Mouse (Mus musculus) liver, postnatal 0 days (tissue): ENCODE results near the gene Themis3. TPM values are rescaled to one million over a fixed set of nuclear protein-coding genes. Genes with fewer than 3 reads are reported as not detected.

ENCODE experiments used
- ATAC-seq: fragments of 200-750 bp; cut with Nextera tagmentation; 2 replicates; pipeline ENCODE4 v1.8.0; 2017; ENCODE audit warnings: mild to moderate bottlenecking, moderate library complexity
- DNase-seq: peaks from one replicate; pipeline ENCODE4 v3.0.0-alpha.2; 2016
- H3K27ac ChIP-seq: fragments of 300-500 bp; sonication (generic); 2 replicates; pipeline ENCODE4 v1.5.1; 2014; ENCODE audit warnings: antibody characterized with exemption, moderate library complexity, mild to moderate bottlenecking, low read depth
- H3K27me3 ChIP-seq: fragments of 300-500 bp; sonication (generic); 2 replicates; pipeline ENCODE4 v1.6.1; 2014; ENCODE audit warnings: low read length, control low read depth, mixed read lengths; ENCODE audit not compliant: insufficient read depth
- H3K36me3 ChIP-seq: fragments of 300-500 bp; sonication (generic); replicated peaks from 2 replicates; pipeline ENCODE4 v1.6.1; 2014; ENCODE audit warnings: mild to moderate bottlenecking, control low read depth, low read length, moderate library complexity, mixed read lengths; ENCODE audit not compliant: insufficient read depth
- H3K4me1 ChIP-seq: fragments of 300-500 bp; sonication (generic); 2 replicates; pipeline ENCODE4 v1.6.1; 2014; ENCODE audit warnings: antibody characterized with exemption, mild to moderate bottlenecking, control low read depth; ENCODE audit not compliant: insufficient read depth
- H3K4me2 ChIP-seq: fragments of 300-500 bp; sonication (generic); 2 replicates; pipeline ENCODE4 v1.6.1; 2014; ENCODE audit warnings: low read depth, mild to moderate bottlenecking, low read length, moderate library complexity, mixed read lengths
- H3K4me3 ChIP-seq: fragments of 300-500 bp; sonication (generic); 2 replicates; pipeline ENCODE4 v1.5.1; 2014; ENCODE audit warnings: low read depth, low read length
- H3K9ac ChIP-seq: fragments of 300-500 bp; sonication (generic); replicated peaks from 2 replicates; pipeline ENCODE4 v1.6.1; 2014; ENCODE audit warnings: mild to moderate bottlenecking, moderate library complexity
- H3K9me3 ChIP-seq: fragments of 300-500 bp; sonication (generic); 2 replicates; pipeline ENCODE4 v1.6.1; 2016; ENCODE audit warnings: mild to moderate bottlenecking, control low read depth, low read length, mixed read lengths
- CTCF ChIP-seq: sonication (generic); IDR thresholded peaks from 2 replicates; pipeline ENCODE4 v1.5.1; 2016; ENCODE audit warnings: antibody characterized with exemption, low read depth
- EP300 ChIP-seq: IDR thresholded peaks from 2 replicates; pipeline ENCODE4 v1.6.1; 2016; ENCODE audit warnings: antibody characterized with exemption, low read depth, mild to moderate bottlenecking
- WGBS: fragments of 180-500 bp; shearing (Covaris S2); extraction: QIAGEN DNeasy Blood & Tissue Kit; methylation state at CpG from one replicate; pipeline ENCODE4 v1.1.7; 2014; ENCODE audit not compliant: insufficient replicate concordance; 5-methylcytosine and 5-hydroxymethylcytosine counted together
- polyA plus RNA-seq: library from polyadenylated mRNA; unstranded; fragments of >200 nt; fragmentation: Nextera tagmentation; extraction: Ambion mirVana; gene quantifications from 2 replicates; pipeline ENCODE4 v1.2.1, GENCODE M21; 2015

Gene Themis3
- polyA plus RNA-seq, 1 experiment from 2014 or later, result 0.04 TPM

DNA sequence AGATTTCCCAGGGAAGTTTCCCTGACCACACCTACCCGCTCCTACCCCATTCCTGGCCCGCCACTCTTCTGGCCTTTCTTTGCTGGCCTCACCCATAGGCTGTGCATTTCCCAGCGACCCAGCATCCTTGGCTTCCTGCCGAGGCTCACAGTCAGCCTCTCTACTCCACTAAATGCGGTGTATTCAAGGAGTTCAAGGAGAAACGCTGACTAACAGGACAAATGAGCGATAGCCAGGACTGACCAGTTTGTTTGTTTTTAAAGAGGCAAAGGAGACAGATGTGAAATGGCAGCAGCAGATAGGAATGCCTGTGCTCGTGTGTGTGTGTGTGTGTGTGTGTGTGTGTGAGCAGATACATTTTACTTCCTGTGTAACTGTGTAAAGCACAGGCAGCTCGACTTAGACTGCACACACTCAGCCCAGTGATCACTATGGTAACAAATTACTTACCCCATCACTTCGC lies 84.2 kb downstream of the Themis3 start:
- no peak for TF ChIP-seq EP300
- no peak for TF ChIP-seq CTCF
- DNase-seq, result peak; percentile 31
- H3K9ac ChIP-seq, result no peak overlapping the region
- H3K4me1 ChIP-seq, result no peaks in the 10 kb centered on the region; the same call in 1 of the 2 replicates
- no peak overlapping the region for H3K4me2 ChIP-seq
- no peak overlapping the region for H3K27ac ChIP-seq
- H3K27me3 ChIP-seq, result no peaks in the 10 kb centered on the region
- ATAC-seq, result peak; percentile 48
- no peak overlapping the region for H3K4me3 ChIP-seq
- H3K9me3 ChIP-seq, result no peaks in the 10 kb centered on the region
- WGBS, result 45% methylated on average over 10 of the region's 10 CpGs
- H3K36me3 ChIP-seq, result peaks cover 9% of the 10 kb centered on the region; the same call in 1 of the 2 replicates

DNA sequence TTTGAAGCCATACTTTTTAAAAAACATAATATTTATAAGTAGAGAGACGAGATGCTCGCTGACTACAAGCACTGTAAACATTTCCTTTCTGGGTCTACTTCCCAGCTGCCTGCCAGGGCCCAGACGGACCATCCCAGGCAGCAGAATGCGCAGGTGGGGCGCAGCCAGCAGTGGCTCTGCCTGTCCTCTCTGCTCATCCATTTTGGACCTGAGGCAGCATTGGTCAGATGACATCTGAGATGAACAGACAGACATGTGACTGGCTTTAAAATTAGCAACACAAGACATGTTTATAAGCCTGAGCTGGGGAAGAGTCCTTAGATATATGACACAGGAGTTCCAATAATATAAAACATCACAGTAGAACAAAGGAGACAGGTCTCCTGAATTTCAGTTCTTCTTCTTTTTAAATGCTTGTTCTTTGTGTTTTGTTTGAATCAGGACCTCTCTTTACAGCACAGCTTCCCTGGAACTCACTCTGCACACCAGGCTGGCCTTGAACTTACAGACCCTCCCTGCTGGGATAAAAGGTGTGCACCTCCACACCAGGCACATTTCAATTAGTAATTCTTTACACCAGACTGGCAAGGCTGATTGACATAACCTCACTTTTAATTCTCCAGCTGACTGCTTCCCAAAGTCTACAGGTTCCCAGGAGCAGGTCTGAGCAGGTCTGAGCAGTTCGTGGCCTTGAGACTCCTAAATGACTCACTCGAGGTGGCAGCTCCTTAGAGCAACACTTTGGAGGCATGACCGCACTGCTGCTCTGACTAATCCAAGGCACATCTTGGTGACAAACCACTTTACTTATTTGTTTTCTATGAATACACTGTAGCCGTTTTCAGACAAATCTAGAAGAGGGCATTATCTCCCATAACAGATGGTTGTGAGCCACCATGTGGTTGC lies 87.1 kb downstream of the Themis3 start:
- no peak for TF ChIP-seq EP300
- TF ChIP-seq CTCF, result no peak
- Histone ChIP-seq H3K27me3 (no peaks in the 10 kb centered on the region), H3K9ac (no peak overlapping the region), H3K4me2 (no peak overlapping the region), H3K27ac (no peak overlapping the region), H3K9me3 (no peaks in the 10 kb centered on the region), H3K36me3 (peaks cover 16% of the 10 kb centered on the region; the same call in 1 of the 2 replicates), H3K4me1 (no peaks in the 10 kb centered on the region; the same call in 1 of the 2 replicates), H3K4me3 (no peak overlapping the region)
- DNase-seq (no peak), ATAC-seq (no peak)
- 81% methylated on average over 9 of the region's 9 CpGs for WGBS

- no peak for ATAC-seq
- Histone ChIP-seq H3K4me3 (no peak overlapping the region), H3K9ac (no peak overlapping the region), H3K27me3 (no peaks in the 10 kb centered on the region), H3K9me3 (no peaks in the 10 kb centered on the region), H3K4me1 (no peaks in the 10 kb centered on the region; the same call in 1 of the 2 replicates), H3K4me2 (no peak overlapping the region), H3K36me3 (peaks cover 18% of the 10 kb centered on the region; the same call in 1 of the 2 replicates), H3K27ac (no peak overlapping the region)
- DNase-seq, result no peak
- TF ChIP-seq CTCF, result no peak
- no peak for TF ChIP-seq EP300
- 87% methylated on average over 8 of the region's 8 CpGs for WGBS
Observed at GRCm38 (mm10) chr17:66504964-66505363, 89.5 kb downstream of the Themis3 start.

Other genes with a start within 250 kb of the Themis3 start
- gene Mtcl1, start 144.9 kb downstream of the Themis3 start, polyA plus RNA-seq, result 0.13 and 0.14 TPM in 2 replicates
- gene Rab12, start 74.9 kb downstream of the Themis3 start, polyA plus RNA-seq, result 8.2 and 10.7 TPM in 2 replicates